Mouse (Mus musculus): ENCODE measurements around the gene Elane.
A peak's percentile ranks its signal among the peaks of the same experiment; 100 is the strongest.

Elane gene

DNA sequence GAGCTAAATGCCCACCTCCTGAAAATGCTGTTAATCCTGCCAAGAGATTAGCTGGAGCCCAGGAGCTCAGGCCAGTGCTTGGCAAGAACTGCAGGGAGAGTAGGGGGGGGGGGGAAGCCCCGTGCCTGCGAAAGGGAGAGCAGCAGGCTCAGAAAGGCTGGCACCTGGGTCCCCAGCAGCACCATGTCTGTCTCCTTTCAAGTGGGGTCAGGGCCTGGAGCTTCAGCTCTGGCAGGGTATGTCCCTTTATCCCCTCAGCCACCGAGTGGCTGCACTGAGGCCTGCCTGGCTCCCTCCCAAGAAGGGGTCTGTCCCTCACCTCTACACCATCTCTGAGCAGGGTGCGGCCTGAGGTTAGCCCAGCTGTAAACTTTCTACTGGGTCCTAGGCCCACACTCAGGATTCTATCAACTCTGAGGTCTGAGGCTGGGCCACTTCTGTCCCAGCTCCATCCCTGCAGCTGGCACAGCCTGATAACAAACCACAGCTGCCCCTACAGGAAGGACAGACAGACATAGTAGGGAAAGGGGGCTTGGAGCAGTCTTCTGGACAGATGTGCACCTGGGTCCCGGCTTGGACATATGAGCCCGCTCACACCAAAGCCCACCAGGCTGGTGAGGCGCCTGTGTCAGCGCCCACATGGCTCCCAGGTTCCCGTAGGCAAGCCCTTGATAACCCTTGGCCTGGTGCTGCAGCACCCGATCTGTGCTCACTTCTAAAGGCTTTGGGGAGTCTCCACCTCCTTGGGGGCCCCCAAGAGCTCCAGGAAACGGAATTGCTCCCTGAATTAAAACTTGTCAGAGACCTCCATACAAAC lies 28.3 kb downstream of the Elane start:
- DNase-seq (ENCODE audit: extremely low read depth, low read depth), result peak; percentile 74

DNA sequence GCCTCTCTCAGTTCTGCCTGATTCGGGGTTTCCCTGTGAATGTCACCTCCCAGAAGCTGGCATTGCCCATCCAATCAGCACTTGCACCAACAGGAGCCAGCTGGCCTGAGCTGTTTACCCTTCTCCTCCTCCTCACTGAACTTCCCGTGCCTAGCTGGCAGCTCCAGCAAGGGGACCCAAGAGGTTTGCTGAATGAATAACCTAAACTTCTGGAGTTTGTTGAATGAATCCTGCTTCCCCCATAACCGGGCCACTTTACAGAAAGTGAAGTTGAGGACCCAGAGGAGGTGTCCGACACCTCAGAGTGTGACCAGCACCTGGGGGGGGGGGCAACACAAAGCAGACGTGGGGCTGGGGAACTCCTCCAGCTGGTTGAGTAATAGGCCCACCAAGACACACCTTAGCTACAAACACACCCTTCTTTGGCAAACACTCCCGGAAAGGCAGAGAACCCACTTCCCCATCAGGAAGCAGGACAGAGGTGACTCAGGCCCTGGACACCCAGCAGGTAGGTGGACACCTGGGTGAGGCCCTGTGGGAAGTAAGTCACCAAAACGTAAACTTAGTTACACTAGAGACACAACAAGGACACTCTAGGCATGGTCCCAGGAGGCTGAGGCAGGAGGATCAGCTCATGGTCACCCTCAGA lies 29.0 kb downstream of the Elane start:
- DNase-seq (ENCODE audit: extremely low read depth, low read depth), result no peak

DNA sequence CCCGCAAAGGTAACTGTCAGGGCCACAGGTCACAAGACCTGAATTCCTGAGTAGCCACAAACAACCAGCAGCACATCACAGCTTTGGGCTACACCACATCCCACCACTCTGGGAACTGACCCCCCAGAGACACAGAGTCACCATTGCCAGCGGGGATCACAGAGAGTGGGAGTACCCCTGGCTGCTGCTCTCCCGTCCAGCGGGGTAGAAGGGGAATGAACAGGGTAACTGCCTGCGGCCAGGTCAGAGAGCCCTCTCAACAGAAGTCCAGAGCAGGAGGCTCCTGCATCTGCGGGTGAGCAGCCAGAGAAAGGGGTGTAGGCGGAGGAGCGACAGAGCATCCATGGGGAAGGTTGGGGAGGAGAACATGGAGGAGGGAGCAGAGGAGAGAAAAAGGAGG lies 30.0 kb downstream of the Elane start:
- no peak for DNase-seq (ENCODE audit: extremely low read depth, low read depth)

DNA sequence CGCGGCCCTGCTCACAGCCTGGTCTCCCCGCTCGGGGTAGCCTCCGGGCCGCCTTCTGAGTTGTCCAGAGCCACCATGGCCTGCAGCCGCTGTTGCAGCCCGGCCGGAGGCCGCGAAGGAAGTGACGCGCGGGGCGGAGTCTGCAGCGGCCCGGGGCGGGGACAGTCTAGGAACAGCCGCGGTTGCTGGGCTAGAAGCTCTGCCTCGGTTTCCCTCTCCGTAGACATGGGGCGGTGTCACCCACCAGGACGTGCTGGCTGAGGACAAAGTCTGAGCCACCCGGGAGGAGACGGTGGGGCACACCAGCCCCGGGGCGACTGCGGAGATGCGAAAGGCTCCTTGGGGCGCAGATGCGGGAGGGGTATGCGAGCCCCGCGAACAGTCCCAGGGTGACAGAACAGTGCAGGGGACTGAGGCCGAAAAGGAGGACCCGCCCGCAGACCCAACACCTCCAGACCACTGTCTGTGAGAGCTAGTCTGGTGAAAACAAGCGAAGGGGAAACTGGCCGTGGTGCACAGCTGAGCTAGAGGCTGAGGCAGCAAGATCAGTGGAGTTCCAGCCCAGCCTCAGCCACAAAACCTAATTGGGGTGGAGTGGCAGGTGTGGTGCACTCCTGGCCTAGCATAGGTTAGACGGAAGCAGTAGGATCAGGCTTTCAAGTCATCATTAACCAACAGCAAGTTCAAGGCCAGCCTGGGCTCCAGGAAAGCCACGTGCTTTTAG lies 30.9 kb downstream of the Elane start, which contains the start of gene Kiss1r:
Gene Kiss1r, plus strand, starts transcription at position 164 of the 724 bp plus-strand sequence.
- no peak for DNase-seq (ENCODE audit: extremely low read depth, low read depth)

DNA sequence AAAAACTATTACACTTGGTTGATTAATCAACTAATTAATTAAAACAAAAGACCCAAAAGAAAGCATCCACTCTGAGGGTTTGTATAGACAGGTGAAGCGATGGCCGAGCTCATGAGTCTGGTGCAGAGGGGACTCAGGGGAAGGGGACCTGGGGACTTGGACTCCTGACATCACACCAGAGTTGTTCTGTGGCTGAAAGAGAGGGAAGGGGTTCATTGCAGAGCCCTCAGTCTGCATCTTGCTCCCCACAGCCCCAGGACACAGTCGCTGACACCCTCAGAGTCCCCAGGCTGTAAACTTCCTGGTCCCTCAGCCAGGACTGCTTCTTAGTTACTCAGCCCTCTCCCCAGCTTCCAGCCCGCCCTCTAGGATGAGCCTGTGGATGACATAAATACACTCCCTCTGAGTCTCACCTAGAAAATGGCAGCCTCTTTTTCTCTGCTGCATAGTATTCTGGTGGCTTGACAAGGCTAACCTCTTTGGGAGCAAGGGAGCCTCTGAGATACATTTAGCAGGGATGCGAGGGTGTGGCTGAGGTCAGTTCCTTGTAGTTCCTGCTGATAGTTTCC lies 31.6 kb downstream of the Elane start:
- DNase-seq (ENCODE audit: extremely low read depth, low read depth), result no peak

DNA sequence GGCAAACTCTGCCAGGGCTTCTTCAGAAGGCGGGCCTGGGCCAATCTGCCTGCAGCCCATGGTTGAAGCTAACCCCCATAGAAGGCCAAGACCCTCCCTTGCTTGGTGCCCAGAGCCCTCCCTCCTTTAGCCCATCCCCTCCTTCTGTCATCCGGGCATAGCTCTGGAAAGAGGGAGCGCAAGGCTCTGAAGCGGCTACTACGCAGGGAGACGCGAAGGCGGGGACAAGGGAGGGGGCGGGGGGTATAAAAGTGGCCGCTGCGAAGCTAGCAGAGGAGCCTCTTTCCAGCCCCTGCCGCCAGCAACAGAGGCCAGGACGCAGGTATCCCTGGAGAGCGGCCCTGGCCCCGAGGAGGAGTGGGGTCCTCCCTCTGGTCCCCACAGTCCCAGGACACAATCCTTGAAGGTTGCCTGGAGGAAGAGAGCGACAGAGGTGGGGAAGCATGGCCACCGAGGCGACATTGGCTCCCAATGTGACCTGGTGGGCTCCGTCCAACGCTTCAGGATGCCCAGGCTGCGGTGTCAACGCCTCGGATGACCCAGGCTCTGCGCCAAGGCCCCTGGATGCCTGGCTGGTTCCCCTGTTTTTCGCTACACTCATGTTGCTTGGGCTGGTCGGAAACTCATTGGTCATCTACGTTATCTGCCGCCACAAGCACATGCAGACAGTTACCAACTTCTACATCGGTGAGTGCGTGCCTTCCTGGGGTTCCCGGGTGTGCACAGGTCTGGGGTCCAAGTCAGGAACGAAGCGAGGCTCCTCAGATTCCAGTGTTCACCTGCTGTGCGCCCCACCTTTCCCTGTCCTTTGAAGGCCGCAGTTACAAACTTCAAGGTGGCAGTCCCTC lies 32.4 kb downstream of the Elane start:
- no peak for DNase-seq (ENCODE audit: extremely low read depth, low read depth)

DNA sequence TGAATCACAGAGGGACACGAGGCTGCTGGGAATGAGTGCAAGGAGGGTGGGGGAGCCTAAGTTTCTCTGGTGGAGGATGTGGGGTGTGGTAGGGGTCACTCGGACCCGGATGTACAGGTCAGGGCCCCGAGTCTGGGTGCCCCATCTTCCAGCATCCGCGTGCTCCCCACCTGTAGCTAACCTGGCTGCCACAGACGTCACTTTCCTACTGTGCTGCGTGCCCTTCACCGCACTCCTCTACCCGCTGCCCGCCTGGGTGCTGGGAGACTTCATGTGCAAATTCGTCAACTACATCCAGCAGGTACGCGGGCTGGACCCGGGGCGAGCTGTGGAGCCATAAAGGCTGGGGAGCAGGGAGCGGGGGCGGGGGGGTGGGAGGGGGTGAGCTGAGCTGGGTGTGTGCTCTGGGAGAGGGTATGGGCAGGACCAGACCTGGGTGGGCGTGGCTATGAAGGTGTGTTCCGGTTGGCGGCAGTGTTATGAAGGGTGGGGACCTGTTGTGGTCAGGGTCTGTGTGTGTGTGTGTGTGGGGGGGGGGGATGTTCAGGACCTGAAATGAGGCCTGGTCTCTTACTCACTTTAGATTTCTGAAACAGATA lies 33.3 kb downstream of the Elane start:
- no peak for DNase-seq (ENCODE audit: extremely low read depth, low read depth)

DNA sequence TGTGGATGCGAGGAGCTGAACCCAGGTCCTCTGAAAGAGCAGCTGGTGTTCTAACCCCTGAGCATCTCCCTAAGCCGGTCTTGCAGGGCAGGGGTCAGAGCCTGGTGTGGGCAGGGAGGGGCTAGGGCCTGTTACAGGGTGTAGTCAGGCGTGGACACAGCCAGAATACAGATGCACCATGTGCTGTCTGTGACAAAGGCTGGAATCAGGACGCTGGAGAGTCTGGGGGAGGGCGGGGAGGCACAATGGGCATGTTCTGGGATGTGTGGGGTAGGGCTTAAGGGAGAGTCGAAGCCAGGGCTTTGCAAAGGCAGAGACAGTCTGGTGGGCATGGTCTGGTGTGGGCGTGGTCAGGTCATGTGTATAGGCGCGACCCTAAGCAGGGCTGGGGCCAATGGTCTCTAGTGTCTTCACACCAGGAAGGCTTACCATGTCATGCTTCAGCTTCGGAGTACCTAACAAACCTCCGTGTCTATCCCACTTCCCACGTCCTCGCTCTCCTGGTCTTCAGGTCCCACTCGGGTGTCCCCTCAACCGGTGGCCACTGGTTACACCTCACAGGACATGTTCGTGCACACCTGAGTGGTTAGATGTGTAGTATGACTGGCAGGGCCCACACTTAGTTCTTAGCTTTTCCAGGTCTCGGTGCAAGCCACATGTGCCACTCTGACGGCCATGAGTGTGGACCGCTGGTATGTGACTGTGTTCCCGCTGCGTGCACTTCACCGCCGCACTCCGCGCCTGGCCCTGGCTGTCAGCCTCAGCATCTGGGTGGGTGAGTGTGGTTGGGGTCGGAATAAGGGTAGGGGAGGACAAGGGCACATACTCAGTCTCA lies 34.2 kb downstream of the Elane start:
- DNase-seq (ENCODE audit: extremely low read depth, low read depth), result no peak

DNA sequence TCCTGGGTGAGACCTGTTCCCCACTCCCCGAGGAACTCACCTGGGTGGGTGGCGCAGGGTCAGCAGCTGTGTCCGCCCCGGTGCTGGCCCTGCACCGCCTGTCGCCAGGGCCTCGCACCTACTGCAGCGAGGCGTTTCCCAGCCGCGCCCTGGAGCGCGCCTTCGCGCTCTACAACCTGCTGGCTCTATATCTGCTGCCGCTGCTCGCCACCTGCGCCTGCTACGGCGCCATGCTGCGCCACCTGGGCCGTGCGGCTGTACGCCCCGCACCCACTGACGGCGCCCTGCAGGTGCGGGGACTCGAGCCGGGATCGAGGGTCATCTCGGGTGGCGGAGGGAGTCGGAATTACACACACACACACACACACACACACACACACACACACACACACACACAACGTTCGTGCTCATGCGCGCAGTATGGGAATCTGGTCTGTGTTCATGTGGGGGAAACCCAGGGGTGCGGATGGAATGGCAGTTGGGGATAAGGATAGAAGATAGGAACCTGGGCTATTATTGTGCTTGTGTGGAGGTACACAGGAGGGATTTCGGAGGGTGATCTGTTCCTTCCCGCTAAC lies 35.0 kb downstream of the Elane start, which contains the start of gene R3hdm4:
Gene R3hdm4, minus strand, starts transcription at position 251 of the 578 bp plus-strand sequence.
- DNase-seq (ENCODE audit: extremely low read depth, low read depth), result no peak

DNA sequence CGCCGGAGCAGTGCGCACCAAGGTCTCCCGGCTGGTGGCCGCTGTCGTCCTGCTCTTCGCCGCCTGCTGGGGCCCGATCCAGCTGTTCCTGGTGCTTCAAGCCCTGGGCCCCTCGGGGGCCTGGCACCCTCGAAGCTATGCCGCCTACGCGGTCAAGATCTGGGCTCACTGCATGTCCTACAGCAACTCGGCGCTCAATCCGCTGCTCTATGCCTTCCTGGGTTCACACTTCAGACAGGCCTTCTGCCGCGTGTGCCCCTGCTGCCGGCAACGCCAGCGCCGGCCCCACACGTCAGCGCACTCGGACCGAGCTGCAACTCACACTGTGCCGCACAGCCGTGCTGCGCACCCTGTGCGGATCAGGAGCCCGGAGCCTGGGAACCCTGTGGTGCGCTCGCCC lies 35.5 kb downstream of the Elane start:
- no peak for DNase-seq (ENCODE audit: extremely low read depth, low read depth)

DNA sequence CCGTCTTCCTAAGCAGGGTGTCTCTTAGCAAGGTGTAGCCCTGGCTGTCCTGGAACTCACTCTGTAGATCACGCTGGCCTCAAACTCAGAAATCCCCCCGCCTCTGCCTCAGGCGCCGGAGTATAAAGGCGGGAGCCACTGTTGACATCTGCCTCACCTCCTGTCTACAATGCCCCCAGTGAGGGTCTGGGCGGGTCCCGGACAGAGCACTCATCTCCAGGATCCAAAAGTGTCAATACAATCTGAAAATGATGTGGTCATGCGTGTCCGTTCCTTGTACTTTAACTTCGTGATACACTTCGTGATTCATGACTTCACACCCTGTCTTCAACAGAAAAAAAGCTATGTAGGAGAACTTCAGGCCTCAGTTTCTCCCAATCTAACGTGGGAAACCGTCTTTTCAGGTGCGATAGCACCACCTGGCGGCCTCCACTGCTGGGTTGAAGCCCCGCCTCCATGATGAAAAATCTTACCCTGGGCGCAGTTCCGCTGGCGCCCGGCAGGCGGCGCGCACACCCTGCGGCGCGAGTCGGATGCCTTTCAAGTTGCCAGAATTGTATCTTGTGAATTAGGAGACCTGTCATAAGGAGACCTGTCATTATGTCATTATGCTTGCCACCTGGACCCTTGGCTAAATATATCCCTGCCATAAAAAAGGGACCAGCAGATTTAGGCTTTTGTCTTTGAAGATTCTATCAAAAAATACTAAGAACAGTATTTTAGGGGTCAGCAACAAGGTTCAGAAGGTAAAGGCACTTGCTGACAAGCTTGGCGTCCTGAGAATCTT lies 39.1 kb downstream of the Elane start:
- peak; percentile 62 for DNase-seq (ENCODE audit: extremely low read depth, low read depth)

DNA sequence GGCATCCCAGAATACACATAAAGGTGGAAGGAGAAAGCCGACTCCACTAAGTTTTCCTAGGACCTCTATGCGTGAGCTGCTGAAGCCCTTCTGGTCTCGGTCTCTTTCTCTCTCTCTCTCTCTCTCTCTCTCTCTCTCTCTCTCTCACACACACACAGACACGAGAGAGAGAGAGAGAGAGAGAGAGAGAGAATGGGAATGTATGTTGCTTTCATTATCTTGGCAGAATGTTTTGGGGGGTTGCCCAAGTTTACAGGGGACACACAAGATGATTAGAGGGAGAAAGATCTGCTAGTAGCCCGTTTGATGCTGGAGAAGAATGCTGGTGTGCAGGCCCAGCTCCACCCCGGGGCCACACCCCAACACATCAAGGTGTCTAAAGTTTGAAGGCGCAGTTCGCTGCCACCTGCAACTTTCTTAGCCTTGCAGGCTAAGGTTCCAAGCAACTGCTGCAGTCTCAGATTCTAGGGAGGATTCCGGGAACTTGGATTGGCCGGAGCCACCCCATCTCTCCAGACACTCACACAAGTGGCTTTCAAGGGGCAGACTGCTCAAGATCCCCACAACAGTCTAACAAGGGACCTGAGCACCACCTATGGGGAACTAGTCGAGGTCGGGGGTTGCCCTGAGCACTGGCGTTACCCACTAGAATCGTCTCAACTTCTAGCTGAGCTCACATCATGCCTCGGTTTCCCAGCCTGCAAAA lies 39.9 kb downstream of the Elane start:
- DNase-seq (ENCODE audit: extremely low read depth, low read depth), result no peak

DNA sequence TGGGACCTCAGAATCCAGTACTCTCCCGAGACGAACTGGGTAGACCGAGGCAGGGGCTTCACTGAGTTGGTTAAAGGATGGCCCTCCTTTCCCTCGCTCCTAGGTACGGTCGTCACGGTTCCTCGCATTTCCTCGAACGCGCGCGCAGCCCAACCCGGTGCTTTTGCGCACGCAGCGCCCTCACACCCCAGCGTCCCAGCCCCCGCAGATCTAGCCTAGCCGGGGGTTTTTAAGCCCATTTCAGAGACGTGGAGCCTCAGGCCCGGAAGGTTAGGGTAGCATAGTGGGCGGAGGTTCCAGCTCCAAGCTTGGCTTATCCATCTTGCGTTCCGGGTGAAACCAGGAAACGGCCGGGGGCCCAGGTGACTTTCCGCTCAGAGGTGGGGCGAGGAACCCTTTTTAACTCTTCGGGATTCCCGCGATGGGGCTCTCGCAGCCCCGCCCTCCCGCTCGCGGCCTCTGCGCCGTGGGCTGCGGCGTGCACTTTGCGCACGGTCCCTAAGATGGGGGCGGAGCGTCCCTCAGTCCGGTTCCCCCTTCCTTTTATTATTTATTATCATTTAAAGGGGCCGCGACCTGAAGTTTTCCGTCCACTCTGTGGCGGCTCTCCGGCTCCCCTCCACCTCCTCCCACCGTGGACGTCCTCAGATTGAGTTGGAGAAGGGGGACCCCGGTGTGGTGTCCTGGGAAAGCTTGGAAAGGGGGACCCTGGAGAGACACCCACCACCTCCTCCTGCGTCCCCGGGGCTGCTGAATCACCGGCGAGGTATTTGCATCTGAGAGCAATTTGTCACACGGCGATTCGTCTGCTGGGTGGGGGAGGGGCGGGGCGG lies 40.7 kb downstream of the Elane start, which contains the start of gene Arid3a:
Gene Arid3a, plus strand, starts transcription at position 553 of the 833 bp plus-strand sequence.
- DNase-seq (ENCODE audit: extremely low read depth, low read depth), result peak; percentile 79

DNA sequence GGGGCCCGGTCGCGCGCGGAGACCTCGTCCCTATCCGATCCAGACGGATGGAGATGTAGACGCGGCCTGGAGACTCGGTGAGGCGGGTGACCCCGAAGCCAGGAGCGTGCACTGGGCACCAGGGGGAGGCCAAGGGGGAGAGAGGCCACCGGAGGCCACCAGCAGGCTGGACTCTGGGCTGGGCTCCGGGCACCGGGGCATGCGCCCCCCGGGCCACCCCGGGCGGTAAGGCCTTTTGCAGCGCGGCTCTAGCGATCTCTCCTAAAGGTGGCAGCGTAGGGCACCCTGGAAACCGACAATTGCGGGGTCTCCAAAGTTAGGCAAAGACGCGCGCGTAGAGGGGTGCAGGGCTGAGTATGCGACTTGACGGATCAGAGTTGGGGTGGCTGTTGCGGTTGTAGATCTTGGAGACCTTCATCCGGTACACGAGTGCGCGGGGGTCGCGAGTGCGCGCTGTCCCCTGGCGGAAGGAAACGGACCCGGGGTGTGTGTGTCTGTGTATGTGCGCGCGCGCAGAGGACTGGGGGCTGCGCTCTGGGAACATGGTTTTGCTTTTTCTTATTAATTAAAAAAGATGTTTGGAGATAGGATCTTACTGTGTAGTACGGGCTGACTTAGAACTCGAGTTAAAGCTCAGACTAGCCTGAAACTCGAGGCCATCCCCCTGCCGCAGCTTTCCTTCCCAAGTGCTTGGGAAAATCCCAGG lies 41.4 kb downstream of the Elane start:
- no peak for DNase-seq (ENCODE audit: extremely low read depth, low read depth)

DNA sequence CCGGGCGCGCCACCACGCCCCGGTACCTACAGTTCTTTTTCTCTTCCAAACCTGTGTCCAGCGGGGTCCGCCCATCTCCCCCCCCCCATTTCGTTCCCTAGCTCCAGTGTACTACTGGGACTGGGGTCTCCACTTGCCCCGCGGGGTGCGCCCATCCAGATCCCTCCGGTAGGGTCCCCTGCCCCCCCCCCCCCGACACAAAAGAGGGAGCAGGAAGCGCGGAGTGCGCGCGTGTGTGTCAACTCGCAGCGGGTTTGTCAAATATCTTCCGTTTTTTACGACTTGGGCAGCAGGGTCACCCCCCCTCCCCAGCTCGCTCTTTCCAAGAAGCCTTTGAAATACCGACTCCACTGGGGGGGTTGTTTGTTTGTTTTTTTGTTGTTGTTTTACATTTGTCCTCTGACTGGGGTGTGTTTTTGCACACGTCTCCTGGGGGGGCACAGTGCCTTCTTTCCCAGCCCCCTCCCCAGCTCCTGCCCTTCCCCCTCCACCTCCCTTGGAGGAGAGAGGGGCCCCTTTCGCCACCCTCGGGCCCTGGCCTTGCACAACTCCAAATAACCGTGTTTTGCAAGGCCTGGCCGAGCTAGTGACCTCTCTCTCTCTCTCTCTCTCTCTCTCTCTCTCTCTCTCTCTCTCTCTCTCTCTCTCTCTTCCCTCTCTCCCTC lies 42.1 kb downstream of the Elane start:
- no peak for DNase-seq (ENCODE audit: extremely low read depth, low read depth)
